Mouse (Mus musculus) c-Kit-negative CD71-positive TER-119-positive erythroid progenitor cells, embryonic 14.5 days (primary cell): ENCODE results near the gene Catsper2.

ENCODE experiments used
- DNase-seq: peaks from one replicate; pipeline ENCODE4 v3.0.0-alpha.2; 2013; ENCODE audit warnings: low read depth, low spot score

Catsper2 gene

DNA sequence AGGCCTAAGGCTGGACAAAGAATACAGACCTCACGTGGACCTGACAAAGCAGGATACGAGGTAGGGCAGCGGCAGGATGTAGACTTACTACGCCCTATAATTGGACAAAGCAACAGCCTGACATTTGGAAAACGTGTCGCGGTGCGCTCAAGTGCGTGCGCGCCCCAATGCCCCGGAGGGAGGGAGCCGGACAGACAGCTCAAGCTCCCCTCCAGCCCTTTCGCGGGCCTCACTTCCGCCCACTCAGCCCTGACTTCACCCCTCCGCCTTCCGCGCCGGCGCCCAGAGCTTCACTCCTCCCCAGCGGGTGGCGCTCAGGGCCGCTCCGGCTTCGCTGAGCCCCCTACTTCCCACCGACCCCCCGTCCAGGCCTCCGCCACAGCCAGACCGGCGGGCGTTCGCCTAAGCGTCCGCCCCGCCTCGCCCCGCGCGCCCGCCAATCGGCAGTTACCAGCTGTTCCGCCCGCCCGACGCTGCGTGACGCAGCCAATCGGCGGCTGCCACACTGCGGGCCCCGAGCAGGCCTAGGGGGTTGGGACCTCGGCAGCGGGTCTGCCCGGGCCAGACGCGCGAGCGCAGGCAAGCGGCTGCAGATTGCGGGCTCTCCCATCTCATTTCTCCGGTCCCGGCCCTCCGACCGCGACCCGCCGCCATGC is at the start of gene Catsper2, which contains the start of gene Pdia3:
Gene Catsper2 (minus strand): TSS at position 406 of the 656 bp plus-strand sequence.
Gene Pdia3 (plus strand): TSS at position 389 of the 656 bp plus-strand sequence.
- DNase-seq: peak; percentile 83

GRCm38 (mm10) chr2:121460071-121460470 is 46.5 kb upstream of the Catsper2 start:
- no peak for DNase-seq

GRCm38 (mm10) chr2:121456692-121457642 is 43.4 kb upstream of the Catsper2 start, which contains the start of gene Serinc4:
Serinc4 (minus strand) TSS chr2:121456781.
- DNase-seq: peak; percentile 80

DNA sequence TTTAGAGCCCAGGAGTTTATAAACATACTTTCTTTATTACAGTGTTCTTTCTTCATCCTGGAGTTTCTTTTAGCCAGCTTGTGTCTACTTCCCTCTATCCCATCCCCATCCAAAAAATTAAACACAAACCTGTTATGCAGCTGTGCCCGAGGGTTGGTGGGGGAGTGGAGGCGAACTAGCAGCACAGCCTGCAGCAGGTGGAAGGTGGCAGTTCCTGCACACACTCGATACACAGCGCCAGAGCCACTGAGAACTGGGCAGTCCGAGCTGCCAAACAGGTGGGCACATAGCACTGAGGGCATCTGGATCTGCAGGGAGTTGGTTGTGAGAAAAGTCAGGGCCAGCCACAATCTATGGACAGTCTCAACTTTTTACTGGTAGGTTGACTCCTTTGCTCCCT is 41.9 kb upstream of the Catsper2 start:
- no peak for DNase-seq

DNA sequence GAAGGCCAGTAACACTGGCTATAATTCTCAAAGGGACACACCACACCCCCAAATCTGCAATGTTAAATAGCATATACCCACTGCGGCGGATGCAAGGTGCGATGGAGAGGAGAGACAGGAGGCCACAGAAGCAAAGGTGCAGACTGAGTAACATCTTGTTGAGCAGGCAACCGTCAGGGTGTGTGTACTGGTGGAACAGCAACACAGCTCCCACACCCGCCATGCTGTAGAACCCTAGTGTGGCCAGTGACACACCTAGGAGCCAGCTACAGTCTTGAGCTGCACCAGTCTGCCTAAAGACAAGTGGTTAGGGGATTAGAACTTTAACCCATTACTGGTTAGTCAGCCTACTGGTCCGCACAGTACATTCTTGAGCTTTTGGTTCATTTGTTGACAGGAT is 40.3 kb upstream of the Catsper2 start:
- no peak for DNase-seq

- no peak for DNase-seq
Measured at GRCm38 (mm10) chr2:121452990-121453389, 39.4 kb upstream of the Catsper2 start, which contains the start of gene Hypk. Hypk (plus strand) TSS chr2:121453290.

DNA sequence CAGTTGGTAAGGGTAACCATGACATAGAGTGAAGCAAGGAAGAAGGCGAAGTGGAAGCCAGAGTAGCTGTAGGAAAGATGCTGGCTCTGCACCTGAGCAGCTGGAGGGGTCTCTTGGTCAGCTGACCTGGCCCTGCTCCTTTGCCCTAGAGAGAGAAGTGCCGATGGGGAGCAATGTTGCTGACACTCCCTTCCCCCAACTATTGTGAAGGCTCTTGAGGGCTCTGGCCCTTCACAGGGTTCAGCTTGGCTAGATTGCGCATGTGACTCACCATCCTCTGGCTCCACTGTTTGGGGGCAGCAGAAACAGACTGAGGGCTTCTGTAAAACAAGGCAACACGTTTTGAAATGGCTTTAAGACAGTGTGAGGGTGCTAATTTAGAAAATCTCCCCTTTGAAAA is 38.8 kb upstream of the Catsper2 start:
- no peak for DNase-seq

GRCm38 (mm10) chr2:121450093-121450492 is 36.5 kb upstream of the Catsper2 start:
- no peak for DNase-seq

- no peak for DNase-seq
Measured at GRCm38 (mm10) chr2:121449545-121450011, 36.0 kb upstream of the Catsper2 start.

GRCm38 (mm10) chr2:121448739-121449535 is 35.3 kb upstream of the Catsper2 start, which contains the start of gene Serf2:
Serf2 (plus strand) TSS chr2:121449195.
- peak; percentile 95 for DNase-seq

DNA sequence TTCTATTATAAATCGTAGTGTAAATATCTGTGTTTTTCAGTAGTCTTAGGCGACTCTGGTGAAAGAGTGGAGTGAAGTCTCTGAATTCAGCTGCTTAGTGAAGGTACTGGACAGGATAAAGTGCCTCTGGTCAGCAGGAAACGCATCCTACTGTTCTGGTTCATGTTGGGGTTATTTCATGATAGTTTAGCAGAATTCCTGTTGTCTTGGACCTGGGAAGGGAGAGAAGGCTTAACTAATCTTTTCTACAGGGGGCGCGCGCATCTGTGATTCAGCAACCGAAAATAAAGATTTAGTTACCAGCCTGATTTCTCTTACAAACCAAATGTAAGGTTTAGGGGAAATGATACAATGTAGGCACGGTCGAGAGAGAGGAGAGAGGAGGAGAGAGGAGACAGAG is 34.5 kb upstream of the Catsper2 start:
- DNase-seq: no peak

GRCm38 (mm10) chr2:121447006-121447405 is 33.4 kb upstream of the Catsper2 start:
- DNase-seq: no peak

DNA sequence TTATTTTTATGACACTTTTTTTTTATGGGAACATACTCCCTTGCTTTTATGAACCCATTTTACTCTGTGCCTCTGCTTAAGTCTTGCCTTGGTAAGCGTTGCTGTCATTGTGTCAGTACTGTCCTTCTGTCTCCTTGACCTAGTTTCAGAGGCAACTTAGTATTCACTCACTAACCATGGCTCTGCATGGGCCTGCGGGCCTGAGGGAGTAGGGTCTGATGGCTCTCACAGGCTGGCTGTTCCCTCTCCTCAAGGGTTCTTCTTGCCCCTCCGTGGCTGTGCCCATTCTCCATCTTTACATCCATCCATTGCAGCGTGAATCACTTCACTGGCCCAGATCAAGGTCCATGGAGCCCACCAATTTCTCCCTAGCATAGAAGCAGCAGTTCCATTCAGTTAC is 32.9 kb upstream of the Catsper2 start:
- no peak for DNase-seq

GRCm38 (mm10) chr2:121445117-121445516 is 31.5 kb upstream of the Catsper2 start:
- DNase-seq: no peak

DNA sequence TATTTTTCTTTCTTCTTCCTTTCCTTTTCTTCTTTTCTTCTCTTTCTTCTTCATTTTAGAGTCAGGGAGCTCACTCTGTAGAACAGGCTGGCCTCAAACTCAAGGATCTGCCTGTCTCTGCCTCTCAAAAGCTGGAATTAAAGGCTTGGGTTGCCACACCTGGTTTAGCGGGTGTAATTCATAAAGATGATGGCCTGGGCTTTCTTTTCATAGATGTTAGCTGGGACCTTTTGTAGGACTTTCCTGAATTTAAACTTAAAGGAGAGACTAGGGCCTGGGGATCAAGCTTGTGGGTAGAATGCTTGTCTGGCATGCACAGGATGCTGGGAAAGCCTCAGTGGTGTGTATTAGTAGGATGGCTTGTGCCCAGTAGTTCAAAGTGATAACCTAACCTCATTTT is 30.6 kb upstream of the Catsper2 start, which contains the start of gene Ell3:
Gene Ell3 (minus strand): TSS at position 101 of the 400 bp plus-strand sequence.
- DNase-seq: no peak

DNA sequence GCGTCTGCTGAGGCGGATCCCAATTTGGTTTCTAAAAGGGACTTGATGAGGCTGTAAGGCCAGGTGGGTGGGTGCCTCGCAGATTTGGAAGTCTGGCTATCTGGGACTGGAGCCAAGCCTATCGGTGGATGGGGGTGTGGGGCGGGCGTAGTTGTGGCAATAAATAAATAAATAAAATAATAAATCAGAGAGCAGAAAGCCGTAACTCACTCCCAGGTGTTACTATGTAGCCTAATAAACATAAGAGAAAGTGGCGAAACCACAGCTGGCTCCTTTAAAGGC is 29.4 kb upstream of the Catsper2 start:
- DNase-seq: no peak

- peak; percentile 69 for DNase-seq
Measured at GRCm38 (mm10) chr2:121442259-121443067, 28.9 kb upstream of the Catsper2 start.

DNA sequence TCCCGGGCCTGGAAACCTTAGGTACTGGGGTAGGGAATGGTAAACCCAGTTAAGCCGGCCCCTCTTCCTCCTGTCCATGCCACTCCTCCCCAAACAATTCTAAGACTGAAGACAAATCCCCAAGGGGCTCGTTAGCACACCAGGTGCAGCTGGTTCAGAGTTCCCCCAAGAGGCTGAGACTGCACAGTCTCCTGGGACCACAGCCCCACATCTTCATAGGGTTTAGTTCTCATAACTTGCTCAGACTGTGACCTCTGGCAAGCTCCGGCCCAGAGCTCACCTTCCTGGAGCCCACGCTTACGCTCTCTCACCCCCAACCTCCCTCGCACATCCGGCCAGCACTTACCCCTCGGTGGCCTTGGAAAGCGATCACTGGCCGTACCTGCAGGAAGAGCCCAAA is 28.2 kb upstream of the Catsper2 start:
- no peak for DNase-seq

- DNase-seq: no peak
Measured at GRCm38 (mm10) chr2:121440834-121441605, 27.4 kb upstream of the Catsper2 start.

- DNase-seq: no peak
Measured at GRCm38 (mm10) chr2:121439746-121440145, 26.2 kb upstream of the Catsper2 start.
